Mouse (Mus musculus) forebrain, embryonic 11.5 days (tissue): Measurements from ENCODE around the gene Snapc2. TPM values are rescaled to one million over a fixed set of nuclear protein-coding genes. Genes with fewer than 3 reads are reported as not detected.

Experiments
- ATAC-seq: fragments of 200-750 bp; cut with Nextera tagmentation; replicated peaks from 2 replicates; pipeline ENCODE4 v1.8.0; 2017; ENCODE audit warnings: moderate TSS enrichment; ENCODE audit not compliant: low FRiP score
- DNase-seq: peaks from one replicate; pipeline ENCODE4 v3.0.0-alpha.2; 2017; ENCODE audit warnings: low spot score
- H3K27ac ChIP-seq: fragments of 300-500 bp; sonication (generic); 2 replicates; pipeline ENCODE4 v1.5.1; 2014; ENCODE audit warnings: low read depth, low read length
- H3K27me3 ChIP-seq: fragments of 300-500 bp; sonication (generic); 2 replicates; pipeline ENCODE4 v1.6.1; 2014; ENCODE audit warnings: mild to moderate bottlenecking, low read length, mixed read lengths; ENCODE audit not compliant: control insufficient read depth, insufficient read depth
- H3K36me3 ChIP-seq: fragments of 300-500 bp; sonication (generic); 2 replicates; pipeline ENCODE4 v1.6.1; 2014; ENCODE audit warnings: mild to moderate bottlenecking, low read length, moderate library complexity, mixed read lengths; ENCODE audit not compliant: control insufficient read depth, insufficient read depth
- H3K4me1 ChIP-seq: fragments of 300-500 bp; sonication (generic); replicated peaks from 2 replicates; pipeline ENCODE4 v1.6.1; 2014; ENCODE audit warnings: low read length, mixed read lengths; ENCODE audit not compliant: control insufficient read depth, insufficient read depth
- H3K4me2 ChIP-seq: fragments of 300-500 bp; sonication (generic); 2 replicates; pipeline ENCODE4 v1.6.1; 2014; ENCODE audit warnings: low read depth, mild to moderate bottlenecking, low read length, moderate library complexity, mixed read lengths; ENCODE audit not compliant: severe bottlenecking
- H3K4me3 ChIP-seq: fragments of 300-500 bp; sonication (generic); 2 replicates; pipeline ENCODE4 v1.5.1; 2014; ENCODE audit warnings: low read depth, low read length
- H3K9ac ChIP-seq: fragments of 300-500 bp; sonication (generic); 2 replicates; pipeline ENCODE4 v1.6.1; 2014; ENCODE audit warnings: low read length
- H3K9me3 ChIP-seq: fragments of 300-500 bp; sonication (generic); 2 replicates; pipeline ENCODE4 v1.6.1; 2016; ENCODE audit warnings: low read length, mixed read lengths; ENCODE audit not compliant: control insufficient read depth
- WGBS: fragments of 180-500 bp; shearing (Covaris S2); extraction: QIAGEN DNeasy Blood & Tissue Kit; methylation state at CpG from one replicate; pipeline ENCODE4 v1.1.7; 2014; 5-methylcytosine and 5-hydroxymethylcytosine counted together
- polyA plus RNA-seq: library from polyadenylated mRNA; unstranded; fragments of >200 nt; fragmentation: Nextera tagmentation; extraction: Ambion mirVana; gene quantifications from 2 replicates; pipeline ENCODE4 v1.2.1, GENCODE M21; 2014

Snapc2 gene
- polyA plus RNA-seq, 1 experiment from 2014 or later, result 64.4 TPM

DNA sequence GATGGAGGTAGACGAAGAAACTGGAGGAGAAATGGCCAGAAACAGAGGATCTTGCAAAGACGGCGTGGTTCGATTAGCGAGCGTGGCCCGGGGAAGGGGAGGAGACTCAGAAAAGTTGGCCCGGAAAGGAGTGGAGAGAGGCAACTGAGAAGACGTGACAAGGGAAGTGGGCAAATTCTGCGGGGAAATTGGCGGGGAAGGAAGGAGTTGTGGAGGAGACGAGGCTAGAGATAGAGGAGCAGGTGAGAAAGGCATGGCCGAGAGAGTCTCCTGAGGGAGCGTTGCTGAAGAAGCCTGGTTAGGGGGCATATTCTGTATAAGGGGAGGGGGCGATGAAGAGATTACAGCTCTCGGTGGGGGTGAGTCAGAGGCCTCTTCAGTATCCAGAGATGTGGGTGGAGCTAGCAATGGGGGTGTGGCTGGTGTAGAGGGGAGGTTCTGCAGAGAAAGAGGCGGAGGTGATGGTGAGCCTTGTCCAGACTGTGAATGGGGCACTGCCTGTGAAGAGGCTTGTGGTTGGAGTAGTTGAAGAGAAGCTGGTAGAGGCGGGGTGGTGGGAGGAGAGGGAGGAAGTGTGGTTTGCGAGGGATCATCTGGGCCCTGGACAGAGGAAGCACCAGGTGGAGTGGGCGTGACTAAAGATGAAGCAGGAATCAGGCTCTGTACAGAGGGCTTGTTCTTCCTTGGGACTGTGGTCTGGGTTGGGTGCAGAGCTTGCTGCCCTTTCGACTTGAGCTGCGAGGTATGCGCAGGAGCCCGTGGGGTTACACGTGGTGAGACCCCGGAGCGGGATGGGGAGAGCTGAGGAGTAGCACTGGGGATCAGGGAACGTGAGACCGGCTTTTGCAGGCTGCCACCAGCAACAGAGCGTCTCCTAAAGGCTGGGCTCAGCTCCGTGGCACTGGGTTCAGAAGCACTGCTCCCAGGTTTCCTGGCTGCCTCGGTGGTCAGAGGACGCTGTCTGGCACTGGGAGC, 38.6 kb upstream of the Snapc2 start:
- Histone ChIP-seq H3K27ac (no peak overlapping the region), H3K27me3 (no peaks in the 10 kb centered on the region), H3K9ac (peak overlapping the region; percentile 48; the same call in 1 of the 2 replicates), H3K4me1 (peaks cover 15% of the 10 kb centered on the region), H3K36me3 (peaks cover 11% of the 10 kb centered on the region; the same call in 1 of the 2 replicates), H3K4me3 (peak overlapping the region; percentile 31), H3K9me3 (no peaks in the 10 kb centered on the region), H3K4me2 (peak overlapping the region; percentile 61)
- DNase-seq (peak; percentile 62), ATAC-seq (peak; percentile 23)
- WGBS, result 11% methylated on average over 33 of the region's 33 CpGs

- no peaks in the 10 kb centered on the region for H3K27me3 ChIP-seq
- H3K4me1 ChIP-seq, result peaks cover 15% of the 10 kb centered on the region
- peak overlapping the region; percentile 82; the same call in 1 of the 2 replicates for H3K27ac ChIP-seq
These were observed 36.6 kb upstream of the Snapc2 start for GRCm38 (mm10) chr8:4216296-4216695.

GRCm38 (mm10) chr8:4216791-4217621, 35.9 kb upstream of the Snapc2 start, which contains the start of gene Prr36:
TSS of gene Prr36 (minus strand) at chr8:4217459.
- Histone ChIP-seq H3K27ac (peak within 1 kb of the TSS; percentile 82), H3K27me3 (no peaks in the 10 kb centered on the region), H3K4me1 (peaks cover 15% of the 10 kb centered on the region), H3K4me3 (peak within 1 kb of the TSS; percentile 65), H3K9ac (peak within 1 kb of the TSS; percentile 86), H3K4me2 (peak within 1 kb of the TSS; percentile 53), H3K9me3 (no peaks in the 10 kb centered on the region), H3K36me3 (no peaks in the 10 kb centered on the region; the same call in 1 of the 2 replicates)
- peak; percentile 90 for DNase-seq
- ATAC-seq, result peak; percentile 90
- under 1% methylated on average over 44 of the region's 44 CpGs for WGBS

More at GRCm38 (mm10) chr8:4216296-4216695, 36.6 kb upstream of the Snapc2 start:
- WGBS, result 4% methylated on average over 18 of the region's 18 CpGs
- H3K9ac ChIP-seq, result peak overlapping the region; percentile 86
- no peaks in the 10 kb centered on the region for H3K9me3 ChIP-seq
- no peaks in the 10 kb centered on the region; the same call in 1 of the 2 replicates for H3K36me3 ChIP-seq
- peak overlapping the region; percentile 53 for H3K4me2 ChIP-seq
- DNase-seq (no peak), ATAC-seq (0 out of 2 replicates have a peak, but pooled peaks have one; percentile 0)
- H3K4me3 ChIP-seq, result peak overlapping the region; percentile 65

- no peaks in the 10 kb centered on the region; the same call in 1 of the 2 replicates for H3K36me3 ChIP-seq
- no peaks in the 10 kb centered on the region for H3K27me3 ChIP-seq
- ATAC-seq, result no peak
- no peak overlapping the region for H3K27ac ChIP-seq
- DNase-seq, result no peak
- H3K4me3 ChIP-seq, result no peak overlapping the region
- peaks cover 2% of the 10 kb centered on the region; the same call in 1 of the 2 replicates for H3K4me1 ChIP-seq
- H3K4me2 ChIP-seq, result no peak overlapping the region
- H3K9ac ChIP-seq, result no peak overlapping the region
- H3K9me3 ChIP-seq, result no peaks in the 10 kb centered on the region
- WGBS, result 88% methylated on average over 3 of the region's 3 CpGs
These were observed 33.3 kb upstream of the Snapc2 start for GRCm38 (mm10) chr8:4219617-4220016.

DNA sequence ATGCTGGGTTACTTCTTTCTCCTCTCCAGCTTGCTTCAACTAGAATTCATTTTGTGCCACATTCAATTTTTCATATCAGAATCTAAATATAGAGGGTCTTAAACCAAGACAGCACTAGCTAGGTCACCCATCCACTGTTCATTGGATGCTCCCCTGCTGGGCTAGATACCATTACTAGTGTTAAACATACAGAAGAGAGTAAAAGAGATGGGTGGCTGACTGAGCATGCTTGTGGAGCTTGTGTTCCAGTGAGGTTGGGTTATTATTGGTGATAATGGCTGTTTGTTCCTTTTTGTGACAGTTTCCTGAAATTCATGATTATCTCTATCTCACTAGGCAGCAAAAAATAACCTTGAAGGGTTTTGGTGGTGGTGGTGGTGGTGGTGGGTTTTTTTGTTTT, 30.8 kb upstream of the Snapc2 start:
- Histone ChIP-seq H3K4me3 (no peak overlapping the region), H3K27me3 (peaks cover 2% of the 10 kb centered on the region), H3K4me1 (peaks cover 2% of the 10 kb centered on the region; the same call in 1 of the 2 replicates), H3K36me3 (no peaks in the 10 kb centered on the region), H3K4me2 (no peak overlapping the region), H3K9ac (no peak overlapping the region), H3K9me3 (no peaks in the 10 kb centered on the region), H3K27ac (no peak overlapping the region)
- DNase-seq (no peak), ATAC-seq (no peak)

DNA sequence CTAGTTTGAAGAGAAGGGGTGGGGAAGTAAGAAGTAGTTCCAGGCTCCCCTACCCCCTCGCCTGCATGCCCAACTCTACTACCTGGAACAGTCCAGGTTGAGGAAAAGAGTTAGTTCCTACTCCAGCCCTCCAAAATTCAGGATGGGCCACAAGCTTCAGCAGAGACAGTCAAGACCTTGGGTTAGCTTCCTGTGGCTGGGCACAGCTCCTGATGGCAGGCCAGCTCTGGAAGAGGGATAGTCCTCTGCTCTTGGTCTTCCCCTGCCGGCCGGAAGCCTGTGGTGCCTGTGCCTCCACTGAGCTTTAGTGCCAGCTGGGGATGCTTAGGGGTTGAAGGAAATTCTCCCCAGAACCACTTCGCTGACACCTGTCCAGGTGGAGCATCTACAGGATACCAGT, 26.6 kb upstream of the Snapc2 start:
- H3K4me2 ChIP-seq, result peak overlapping the region; percentile 43; the same call in 1 of the 2 replicates
- H3K9me3 ChIP-seq, result no peaks in the 10 kb centered on the region
- peaks cover 7% of the 10 kb centered on the region for H3K27me3 ChIP-seq
- H3K27ac ChIP-seq, result no peak overlapping the region
- peak; percentile 21; the same call in 1 of the 2 replicates for ATAC-seq
- H3K4me1 ChIP-seq, result peaks cover 2% of the 10 kb centered on the region; the same call in 1 of the 2 replicates
- no peak for DNase-seq
- peak overlapping the region; percentile 12; the same call in 1 of the 2 replicates for H3K4me3 ChIP-seq
- no peaks in the 10 kb centered on the region for H3K36me3 ChIP-seq
- H3K9ac ChIP-seq, result no peak overlapping the region
- WGBS, result 29% methylated on average over 4 of the region's 4 CpGs

GRCm38 (mm10) chr8:4226739-4227347, 26.0 kb upstream of the Snapc2 start, which contains the start of gene Lrrc8e:
TSS of gene Lrrc8e (plus strand) at chr8:4226827.
- H3K9ac ChIP-seq, result peak within 1 kb of the TSS; percentile 21; the same call in 1 of the 2 replicates
- peaks cover 2% of the 10 kb centered on the region; the same call in 1 of the 2 replicates for H3K4me1 ChIP-seq
- WGBS, result 4% methylated on average over 33 of the region's 33 CpGs
- H3K9me3 ChIP-seq, result no peaks in the 10 kb centered on the region
- H3K27me3 ChIP-seq, result peaks cover 7% of the 10 kb centered on the region
- peak within 1 kb of the TSS; percentile 43 for H3K4me2 ChIP-seq
- H3K4me3 ChIP-seq, result peak within 1 kb of the TSS; percentile 12
- H3K27ac ChIP-seq, result no peak within 1 kb of the TSS
- peak; percentile 63 for ATAC-seq
- no peak for DNase-seq
- H3K36me3 ChIP-seq, result no peaks in the 10 kb centered on the region
